Mouse (Mus musculus) CH12.LX (cell line): Measurements from ENCODE around the gene Ap2a1. TPM values are rescaled to one million over a fixed set of nuclear protein-coding genes. Genes with fewer than 3 reads are reported as not detected.

Source experiments
- DNase-seq: peaks from one replicate; pipeline ENCODE4 v3.0.0-alpha.2; 2013; ENCODE audit errors: extremely low read depth
- H3K27ac ChIP-seq: 2 replicates; pipeline ENCODE4 v1.5.1; 2012; ENCODE audit warnings: low read depth, mild to moderate bottlenecking, control low read depth, moderate library complexity; ENCODE audit not compliant: insufficient read depth
- H3K27me3 ChIP-seq: replicated peaks from 2 replicates; pipeline ENCODE3; 2012; ENCODE audit warnings: inconsistent platforms
- H3K36me3 ChIP-seq, 2 experiments: replicated peaks in 1 of 2; 2 replicates each; pipeline versions ENCODE3 to v1.6.1; 2012; ENCODE audit warnings: inconsistent platforms in 1 of 2, low read length in 1 of 2, mild to moderate bottlenecking in 1 of 2, mixed read lengths in 1 of 2, moderate library complexity in 1 of 2; ENCODE audit not compliant: control insufficient read depth in 1 of 2, insufficient read depth in 1 of 2
- H3K4me1 ChIP-seq, 2 experiments: 2 replicates each; pipeline ENCODE4 v1.6.1; 2012; ENCODE audit warnings: inconsistent platforms in 1 of 2, moderate library complexity in 1 of 2; ENCODE audit not compliant: insufficient read depth in 2 of 2, control insufficient read depth in 1 of 2
- H3K4me2 ChIP-seq: 2 replicates; pipeline ENCODE4 v1.6.1; 2012; ENCODE audit warnings: low read depth, mild to moderate bottlenecking, control low read depth; ENCODE audit not compliant: poor library complexity, insufficient read depth, severe bottlenecking
- H3K4me3 ChIP-seq, 3 experiments: fragments of 150-350 bp in 1 of 3; sonication (generic) in 1 of 3; replicated peaks in 1 of 3; 2 replicates each; pipeline versions ENCODE3 to v1.5.1; 2011 to 2012; ENCODE audit warnings: low read depth in 2 of 3, low read length in 2 of 3, mild to moderate bottlenecking in 2 of 3, moderate library complexity in 2 of 3, control low read depth in 1 of 3, improper control_type of control experiment in 1 of 3, inconsistent platforms in 1 of 3, mixed read lengths in 1 of 3; ENCODE audit not compliant: poor library complexity in 1 of 3
- H3K79me2 ChIP-seq: replicated peaks from 2 replicates; pipeline ENCODE4 v1.6.1; 2012; ENCODE audit warnings: mild to moderate bottlenecking, moderate library complexity; ENCODE audit not compliant: control insufficient read depth, poor library complexity, insufficient read depth, severe bottlenecking; ENCODE audit errors: extremely low read depth
- H3K9ac ChIP-seq: 2 replicates; pipeline ENCODE4 v1.6.1; 2012; ENCODE audit warnings: low read depth, mild to moderate bottlenecking, control low read depth, moderate library complexity; ENCODE audit not compliant: insufficient read depth
- H3K9me3 ChIP-seq: replicated peaks from 2 replicates; pipeline ENCODE3; 2012; ENCODE audit warnings: low read length, inconsistent platforms, mixed read lengths
- CHD1 ChIP-seq: IDR thresholded peaks from 2 replicates; pipeline ENCODE4 v1.6.1; 2012; ENCODE audit warnings: low read depth, low read length, improper control_type of control experiment, inconsistent platforms
- CHD2 ChIP-seq: IDR thresholded peaks from 2 replicates; pipeline ENCODE4 v1.6.1; 2011; ENCODE audit warnings: low read length, improper control_type of control experiment
- CTCF ChIP-seq, 2 experiments: IDR thresholded peaks in 1 of 2; conservative IDR thresholded peaks in 1 of 2; 2 replicates each; pipeline ENCODE4 v1.5.1; 2011 to 2012; ENCODE audit warnings: low read depth in 2 of 2, low read length in 2 of 2, improper control_type of control experiment in 1 of 2, inconsistent platforms in 1 of 2, mild to moderate bottlenecking in 1 of 2, moderate library complexity in 1 of 2
- E2F4 ChIP-seq: IDR thresholded peaks from 2 replicates; pipeline ENCODE4 v1.6.1; 2011; ENCODE audit warnings: low read depth, low read length, improper control_type of control experiment; ENCODE audit not compliant: insufficient replicate concordance
- ELF1 ChIP-seq: IDR thresholded peaks from 2 replicates; pipeline ENCODE4 v1.6.1; 2014; ENCODE audit warnings: low read depth, mild to moderate bottlenecking, inconsistent platforms, low read length, improper control_type of control experiment
- ETS1 ChIP-seq: conservative IDR thresholded peaks from 2 replicates; pipeline ENCODE4 v1.6.1; 2012; ENCODE audit warnings: low read depth, mild to moderate bottlenecking, inconsistent platforms, low read length, improper control_type of control experiment, moderate library complexity
- HCFC1 ChIP-seq: IDR thresholded peaks from 2 replicates; pipeline ENCODE4 v1.6.1; 2012; ENCODE audit warnings: low read depth, mild to moderate bottlenecking, inconsistent platforms, low read length, improper control_type of control experiment
- IRF4 ChIP-seq: IDR thresholded peaks from 2 replicates; pipeline ENCODE4 v1.6.1; 2014; ENCODE audit warnings: low read depth, mild to moderate bottlenecking, inconsistent platforms, low read length, improper control_type of control experiment
- KAT2A ChIP-seq: IDR thresholded peaks from 2 replicates; pipeline ENCODE4 v1.6.1; 2012; ENCODE audit warnings: low read length, improper control_type of control experiment, inconsistent platforms; ENCODE audit not compliant: insufficient replicate concordance
- MAX ChIP-seq: IDR thresholded peaks from 2 replicates; pipeline ENCODE4 v1.6.1; 2011; ENCODE audit warnings: low read length, improper control_type of control experiment
- MAZ ChIP-seq: IDR thresholded peaks from 2 replicates; pipeline ENCODE4 v1.6.1; 2012; ENCODE audit warnings: low read depth, mild to moderate bottlenecking, inconsistent platforms, low read length, improper control_type of control experiment, moderate library complexity
- MEF2A ChIP-seq: IDR thresholded peaks from 2 replicates; pipeline ENCODE4 v1.6.1; 2014; ENCODE audit warnings: low read depth, mild to moderate bottlenecking, inconsistent platforms, low read length, improper control_type of control experiment, borderline replicate concordance
- MXI1 ChIP-seq: IDR thresholded peaks from 2 replicates; pipeline ENCODE4 v1.6.1; 2011; ENCODE audit warnings: mild to moderate bottlenecking, low read depth, low read length, improper control_type of control experiment
- NRF1 ChIP-seq: IDR thresholded peaks from 2 replicates; pipeline ENCODE4 v1.6.1; 2014; ENCODE audit warnings: low read depth, mild to moderate bottlenecking, inconsistent platforms, low read length, improper control_type of control experiment, moderate library complexity
- POLR2A ChIP-seq: IDR thresholded peaks from 2 replicates; pipeline ENCODE4 v1.6.1; 2011; ENCODE audit warnings: low read depth, mild to moderate bottlenecking, improper control_type of control experiment, low read length
- RCOR1 ChIP-seq: conservative IDR thresholded peaks from 2 replicates; pipeline ENCODE4 v1.6.1; 2012; ENCODE audit warnings: low read depth, mild to moderate bottlenecking, inconsistent platforms, low read length, improper control_type of control experiment
- SIN3A ChIP-seq: IDR thresholded peaks from 2 replicates; pipeline ENCODE4 v1.6.1; 2012; ENCODE audit warnings: low read length, improper control_type of control experiment, inconsistent platforms
- TCF12 ChIP-seq: IDR thresholded peaks from 2 replicates; pipeline ENCODE4 v1.6.1; 2014; ENCODE audit warnings: low read depth, mild to moderate bottlenecking, inconsistent platforms, low read length, improper control_type of control experiment
- UBTF ChIP-seq: IDR thresholded peaks from 2 replicates; pipeline ENCODE4 v1.6.1; 2012; ENCODE audit warnings: low read depth, mild to moderate bottlenecking, inconsistent platforms, low read length, improper control_type of control experiment, moderate library complexity
- ZMIZ1 ChIP-seq: IDR thresholded peaks from 2 replicates; pipeline ENCODE4 v1.6.1; 2012; ENCODE audit warnings: low read depth, mild to moderate bottlenecking, inconsistent platforms, low read length, improper control_type of control experiment
- ZNF384 ChIP-seq: IDR thresholded peaks from 2 replicates; pipeline ENCODE4 v1.6.1; 2012; ENCODE audit warnings: low read depth, low read length, improper control_type of control experiment, inconsistent platforms
- dilution Hi-C: fragments of 300-500 bp; cut with MboI; formaldehyde crosslinking; loops from 2 replicates; pipeline ENCODE4 v1.14.3; 2020; ENCODE audit warnings: low sequenced_read_pairs; ENCODE audit not compliant: extremely low pct_unique_long_range_greater_than_20kb, extremely low pct_ligation_motif_present
- in situ Hi-C: fragments of 300-500 bp; cut with MboI; formaldehyde crosslinking; loops from 3 replicates; pipeline ENCODE4 v1.14.3; 2019; ENCODE audit warnings: low sequenced_read_pairs, low pct_ligation_motif_present, low pct_unique_long_range_greater_than_20kb, mixed read lengths
- polyA plus RNA-seq: library from polyadenylated mRNA; unstranded; fragments of >175 nt; gene quantifications from 2 replicates; pipeline ENCODE4 v1.2.1, GENCODE M21; 2012; ENCODE audit warnings: low read depth; ENCODE audit not compliant: insufficient read length
- total RNA-seq, 2 experiments: library from RNA; depleted of rRNA; stranded (reverse); fragments of 300-350 nt in 1 of 2; fragments of >200 nt in 1 of 2; gene quantifications; 2 replicates each; pipeline ENCODE4 v1.2.3; 2012 to 2014

Gene Ap2a1
- total and polyA plus RNA-seq, 3 experiments, result 35.7 to 61.1 (median 56.3) TPM

DNA sequence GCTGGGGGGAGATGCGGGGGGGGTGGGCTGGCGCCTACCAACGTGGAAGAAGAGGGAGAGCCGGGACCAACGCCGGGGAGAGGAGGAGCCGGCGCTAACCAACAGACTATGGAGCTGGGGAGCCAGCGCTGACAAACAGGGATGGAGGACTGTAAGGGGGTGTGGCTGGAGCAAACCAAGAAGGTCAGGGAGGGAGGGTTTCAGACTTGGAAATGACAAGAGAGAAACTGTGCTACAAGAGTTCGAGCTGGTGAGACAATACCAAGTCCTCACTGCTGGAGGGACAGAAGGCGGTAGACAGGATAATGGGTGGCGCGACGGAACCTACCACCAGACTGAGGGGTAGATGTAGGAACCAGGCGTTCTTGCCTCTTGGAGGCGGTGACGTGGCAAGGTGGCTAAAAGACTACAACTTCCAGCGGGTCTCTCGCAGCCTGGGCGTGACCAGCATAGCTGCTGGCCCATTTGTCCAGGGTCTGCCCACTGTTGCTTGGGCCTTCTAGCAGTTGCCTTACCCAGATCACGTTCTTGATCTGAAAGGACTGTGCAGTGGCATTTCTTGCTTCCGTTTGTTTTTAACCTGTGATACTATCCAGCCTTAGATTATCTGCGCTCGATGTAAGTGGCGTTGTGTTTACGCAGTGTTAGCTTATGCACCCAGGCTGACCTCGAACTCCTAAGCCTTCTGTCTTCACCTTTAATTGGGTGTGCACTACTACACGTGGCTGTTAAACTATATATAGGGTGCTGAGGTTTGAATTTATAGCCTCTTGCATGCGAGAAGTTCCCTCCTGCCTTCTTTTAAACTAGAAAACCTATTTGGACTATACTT, 59.4 kb downstream of the Ap2a1 start, which contains the start of gene Ptov1:
Gene Ptov1, minus strand, starts transcription at position 92 of the 832 bp plus-strand sequence.
- H3K27me3 ChIP-seq, result peaks cover 28% of the 10 kb centered on the region
- H3K4me2 ChIP-seq, result peak within 1 kb of the TSS; percentile 98
- peak within 1 kb of the TSS; percentile 78 for H3K9ac ChIP-seq
- H3K4me1 ChIP-seq, result peaks cover 22 to 36% of the 10 kb centered on the region in 2 experiments
- peaks cover 3 to 16% of the 10 kb centered on the region in 2 experiments for H3K36me3 ChIP-seq
- peak within 1 kb of the TSS; percentile 50 to 97 (median 66) for H3K4me3 ChIP-seq
- no peaks in the 10 kb centered on the region for H3K9me3 ChIP-seq
- no peaks in the 10 kb centered on the region for H3K79me2 ChIP-seq
- peak; percentile 84 for DNase-seq
- TF ChIP-seq CHD1, result peak; percentile 97
- TF ChIP-seq KAT2A, result 0 out of 2 replicates have a peak, but pooled peaks have one; percentile 14
- peak; percentile 15; the same call in 1 of the 2 replicates for TF ChIP-seq TCF12
- peak; percentile 77 for TF ChIP-seq HCFC1
- TF ChIP-seq UBTF, result no peak
- TF ChIP-seq ETS1, result 0 out of 2 replicates have a peak, but pooled peaks have one; percentile 6
- no peak for TF ChIP-seq RCOR1
- TF ChIP-seq CTCF (conservative IDR thresholded peaks at IDR 0.05 in 1 of 2, IDR thresholded peaks at IDR 0.05 in 1 of 2; ENCODE audit: low read depth in 2 of 2, low read length in 2 of 2), result no peak
- TF ChIP-seq MAX, result no peak
- TF ChIP-seq E2F4, result no peak
- 0 out of 2 replicates have a peak, but pooled peaks have one; percentile 18 for TF ChIP-seq POLR2A
- 0 out of 2 replicates have a peak, but pooled peaks have one; percentile 27 for TF ChIP-seq MEF2A
- 0 out of 2 replicates have a peak, but pooled peaks have one; percentile 43 for TF ChIP-seq ZMIZ1
- TF ChIP-seq ZNF384, result no peak
- no peak for TF ChIP-seq CHD2
- peak; percentile 66 for TF ChIP-seq SIN3A
- 0 out of 2 replicates have a peak, but pooled peaks have one; percentile 24 for TF ChIP-seq MXI1
- 0 out of 2 replicates have a peak, but pooled peaks have one; percentile 34 for TF ChIP-seq MAZ
- TF ChIP-seq IRF4, result peak; percentile 28; the same call in 1 of the 2 replicates
- no peak for TF ChIP-seq NRF1
- no peak for TF ChIP-seq ELF1
- in situ Hi-C loops (no loop called here), dilution Hi-C loops (no loop called here)
- H3K27ac ChIP-seq, result peak within 1 kb of the TSS; percentile 31; the same call in 1 of the 2 replicates
